Mouse (Mus musculus) G1E (cell line): ENCODE data around the gene Rrm2. TPM values are rescaled to one million over a fixed set of nuclear protein-coding genes. Genes with fewer than 3 reads are reported as not detected.
"Not testable (repeated sequence)": the region's sequence is repeated elsewhere in the genome, so short reads cannot be mapped to it uniquely, and the experiment has no call there.

ENCODE experiments used
- ATAC-seq: 2 replicates; pipeline ENCODE4 v1.8.0; 2016; ENCODE audit warnings: mild to moderate bottlenecking; ENCODE audit not compliant: insufficient number of reproducible peaks, poor library complexity, low FRiP score, severe bottlenecking; ENCODE audit errors: extremely low read depth
- DNase-seq: peaks from one replicate; pipeline ENCODE4 v3.0.0; 2012; ENCODE audit warnings: low spot score
- H3K27me3 ChIP-seq: 2 replicates; pipeline ENCODE4 v1.6.1; 2012; ENCODE audit warnings: mild to moderate bottlenecking, low read length, inconsistent platforms; ENCODE audit not compliant: insufficient read depth
- H3K36me3 ChIP-seq: replicated peaks from 2 replicates; pipeline ENCODE3; 2012; ENCODE audit warnings: mild to moderate bottlenecking, inconsistent platforms
- H3K4me1 ChIP-seq: 2 replicates; pipeline ENCODE4 v1.6.1; 2012; ENCODE audit warnings: low read depth, low read length, inconsistent platforms, mixed read lengths; ENCODE audit not compliant: insufficient read depth
- H3K4me3 ChIP-seq: 2 replicates; pipeline ENCODE4 v1.5.1; 2012; ENCODE audit warnings: low read depth, mild to moderate bottlenecking, inconsistent platforms, low read length, moderate library complexity, mixed read lengths
- H3K9me3 ChIP-seq: replicated peaks from 2 replicates; pipeline ENCODE4 v1.6.1; 2012; ENCODE audit warnings: inconsistent platforms
- CTCF ChIP-seq: IDR thresholded peaks from 2 replicates; pipeline ENCODE4 v1.5.1; 2012; ENCODE audit warnings: low read depth, low read length, inconsistent platforms, mixed read lengths
- GATA1 ChIP-seq: IDR thresholded peaks from 2 replicates; pipeline ENCODE4 v1.6.1; 2012; ENCODE audit warnings: borderline replicate concordance, low read length, inconsistent platforms, mixed read lengths
- GATA2 ChIP-seq: IDR thresholded peaks from 2 replicates; pipeline ENCODE4 v1.6.1; 2012; ENCODE audit warnings: low read depth, low read length, inconsistent platforms, borderline replicate concordance
- POLR2AphosphoS5 ChIP-seq: IDR thresholded peaks from 2 replicates; pipeline ENCODE4 v1.6.1; 2012; ENCODE audit warnings: low read depth, low read length, inconsistent platforms; ENCODE audit not compliant: insufficient replicate concordance
- TAL1 ChIP-seq: conservative IDR thresholded peaks from 2 replicates; pipeline ENCODE4 v1.6.1; 2012; ENCODE audit warnings: low read depth, low read length, inconsistent platforms, mixed read lengths
- polyA plus RNA-seq: library from polyadenylated mRNA; stranded (reverse); fragments of >175 nt; gene quantifications from 2 replicates; pipeline ENCODE4 v1.2.3, GENCODE M21; 2012
- total RNA-seq, 2 experiments: library from RNA; stranded (forward) in 1 of 2; stranded (reverse) in 1 of 2; fragments of 200-1000 nt in 1 of 2; fragments of >200 nt in 1 of 2; fragmentation: Nextera tagmentation in 1 of 2; gene quantifications; 2 replicates each; pipeline ENCODE4 v1.2.3; 2014 to 2017

The Rrm2 gene
- total and polyA plus RNA-seq, 3 experiments: 330 to 622 (median 352) TPM

GRCm38 (mm10) chr12:24696500-24697483, 11.2 kb upstream of the Rrm2 start:
- Histone ChIP-seq H3K27me3 (peaks cover 15% of the 10 kb centered on the region), H3K36me3 (no peaks in the 10 kb centered on the region), H3K4me3 (peak overlapping the region; percentile 5; the same call in 1 of the 2 replicates), H3K4me1 (peaks cover 26% of the 10 kb centered on the region), H3K9me3 (no peaks in the 10 kb centered on the region)
- ATAC-seq (peak; percentile 74), DNase-seq (peak; percentile 75)
- TF ChIP-seq POLR2AphosphoS5 (no peak), GATA1 (no peak), TAL1 (no peak), CTCF (peak; percentile 87)

DNA sequence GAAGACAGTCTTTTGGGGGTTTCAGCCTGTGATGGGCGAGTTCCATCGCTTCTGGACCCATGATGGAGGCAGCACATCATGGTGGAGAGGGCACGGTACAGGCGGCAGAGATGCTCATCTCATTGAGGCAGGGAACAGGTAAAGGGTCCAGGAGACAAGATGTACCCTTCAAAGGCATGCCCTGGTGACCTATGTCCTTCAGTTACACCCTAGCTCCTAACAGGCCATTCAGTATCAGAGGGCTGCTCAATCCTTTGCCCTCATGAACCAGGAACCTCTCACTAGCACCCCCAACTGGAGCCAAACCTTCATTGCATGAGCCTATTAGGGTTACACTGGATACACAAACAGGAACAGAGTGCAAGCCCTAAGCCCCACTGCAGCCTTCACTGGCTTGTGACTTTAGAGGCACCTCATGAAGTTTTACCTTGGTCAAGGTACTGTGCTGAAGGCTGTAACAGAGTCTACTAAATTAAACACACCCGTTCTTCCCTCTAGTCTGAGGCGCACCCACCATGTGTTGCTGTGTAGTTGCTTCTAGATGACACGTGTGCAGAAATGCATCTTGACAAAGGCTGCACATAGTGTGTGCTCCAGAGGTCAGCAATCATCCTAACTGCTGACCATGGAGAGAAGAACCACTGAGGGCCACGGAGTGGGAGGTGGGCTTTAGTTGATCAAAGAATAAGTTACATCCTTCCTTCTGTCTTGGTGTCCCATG, 10.4 kb upstream of the Rrm2 start:
- Histone ChIP-seq H3K4me1 (peaks cover 30% of the 10 kb centered on the region), H3K4me3 (peak overlapping the region; percentile 5; the same call in 1 of the 2 replicates), H3K9me3 (no peaks in the 10 kb centered on the region), H3K36me3 (peaks cover 4% of the 10 kb centered on the region), H3K27me3 (peaks cover 14% of the 10 kb centered on the region)
- DNase-seq: no peak
- peak; percentile 23; the same call in 1 of the 2 replicates for ATAC-seq
- peak; percentile 34; the same call in 1 of the 2 replicates for TF ChIP-seq CTCF
- TF ChIP-seq TAL1: no peak
- no peak for TF ChIP-seq GATA1
- no peak for TF ChIP-seq GATA2

DNA sequence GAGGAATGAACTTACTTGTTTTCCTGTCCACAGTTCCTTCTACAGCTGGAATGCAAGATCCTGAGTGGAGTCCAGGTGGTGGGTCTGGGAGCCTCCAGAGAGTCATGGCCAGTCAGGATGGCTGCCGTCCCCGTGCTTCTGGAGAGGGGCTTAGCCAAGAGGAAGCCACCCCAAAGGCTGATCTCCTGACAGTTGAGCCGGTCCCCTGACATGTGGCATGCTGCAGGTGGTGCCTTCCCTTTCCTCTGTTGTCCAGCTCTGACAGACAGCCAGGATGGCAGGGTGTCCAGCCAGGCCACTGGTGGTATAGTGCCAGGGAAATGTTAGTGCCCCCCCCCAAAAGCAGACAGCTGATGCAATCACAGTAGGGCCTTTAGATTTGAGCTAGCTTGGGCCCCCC, 9.5 kb upstream of the Rrm2 start:
- TF ChIP-seq TAL1: no peak
- ATAC-seq (no peak), DNase-seq (no peak)
- H3K36me3 ChIP-seq: peaks cover 13% of the 10 kb centered on the region
- no peaks in the 10 kb centered on the region for H3K9me3 ChIP-seq
- peaks cover 38% of the 10 kb centered on the region for H3K4me1 ChIP-seq
- peaks cover 14% of the 10 kb centered on the region for H3K27me3 ChIP-seq
- H3K4me3 ChIP-seq: no peak overlapping the region

- DNase-seq (no peak), ATAC-seq (no peak)
- Histone ChIP-seq H3K4me3 (no peak overlapping the region), H3K36me3 (peaks cover 22% of the 10 kb centered on the region), H3K9me3 (no peaks in the 10 kb centered on the region), H3K4me1 (peaks cover 46% of the 10 kb centered on the region), H3K27me3 (peaks cover 14% of the 10 kb centered on the region)
- TF ChIP-seq CTCF (no peak), GATA2 (no peak), GATA1 (no peak), POLR2AphosphoS5 (no peak), TAL1 (no peak)
Observed at GRCm38 (mm10) chr12:24699578-24699977, 8.5 kb upstream of the Rrm2 start.

DNA sequence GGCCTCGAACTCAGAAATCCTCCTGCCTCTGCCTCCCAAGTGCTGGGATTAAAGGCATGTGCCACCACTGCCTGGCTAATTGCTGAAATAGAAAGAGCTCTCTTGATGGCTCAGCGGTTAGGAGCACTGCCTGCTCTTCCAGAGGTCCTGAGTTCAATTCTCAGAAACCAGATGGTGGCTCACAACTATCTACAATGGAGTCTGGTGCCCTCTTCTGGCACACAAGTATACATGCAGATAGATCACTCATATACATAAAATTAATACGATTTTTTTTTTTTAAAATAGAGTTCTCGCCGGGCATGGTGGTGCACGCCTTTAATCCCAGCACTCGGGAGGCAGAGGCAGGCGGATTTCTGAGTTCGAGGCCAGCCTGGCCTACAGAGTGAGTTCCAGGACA, 6.4 kb upstream of the Rrm2 start:
- Histone ChIP-seq H3K4me1 (peaks cover 62% of the 10 kb centered on the region), H3K36me3 (peaks cover 24% of the 10 kb centered on the region)
- ATAC-seq, DNase-seq, H3K4me3 ChIP-seq, H3K27me3 ChIP-seq, H3K9me3 ChIP-seq: not testable (repeated sequence)

GRCm38 (mm10) chr12:24703013-24703412, 5.0 kb upstream of the Rrm2 start:
- Histone ChIP-seq H3K9me3 (no peaks in the 10 kb centered on the region), H3K36me3 (peaks cover 24% of the 10 kb centered on the region), H3K27me3 (peaks cover 3% of the 10 kb centered on the region; the same call in 1 of the 2 replicates), H3K4me3 (no peak overlapping the region), H3K4me1 (peaks cover 52% of the 10 kb centered on the region)
- TF ChIP-seq POLR2AphosphoS5: no peak
- no peak for TF ChIP-seq GATA1
- no peak for TF ChIP-seq CTCF
- no peak for TF ChIP-seq TAL1
- TF ChIP-seq GATA2: no peak
- DNase-seq (no peak), ATAC-seq (no peak)
